Mouse (Mus musculus) ovary, postnatal 14 days (tissue): ENCODE measurements around the gene Fam227b.

Source experiments
- DNase-seq: peaks from one replicate; pipeline ENCODE4 v3.0.0; 2022; ENCODE audit warnings: low spot score

Fam227b gene

DNA sequence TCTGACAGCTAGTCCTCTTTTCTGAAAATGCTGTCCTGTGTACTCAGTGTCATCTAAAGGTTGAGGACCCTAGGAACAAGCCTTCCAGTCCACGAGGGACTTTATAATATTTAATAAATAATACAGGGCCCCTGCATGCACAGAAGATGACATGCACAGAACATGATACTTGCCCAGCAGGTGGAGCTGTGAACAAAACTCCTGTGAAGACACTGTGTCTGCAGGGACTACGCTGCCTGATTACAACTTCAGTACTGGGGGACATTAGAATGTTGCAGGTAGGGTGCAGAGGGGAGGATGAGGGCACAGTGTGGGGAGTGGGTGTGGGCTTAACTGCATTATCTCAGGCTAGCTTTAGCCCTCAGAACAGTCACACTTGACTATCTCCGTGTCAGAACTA, 145.7 kb downstream of the Fam227b start:
- peak; percentile 12 for DNase-seq

DNA sequence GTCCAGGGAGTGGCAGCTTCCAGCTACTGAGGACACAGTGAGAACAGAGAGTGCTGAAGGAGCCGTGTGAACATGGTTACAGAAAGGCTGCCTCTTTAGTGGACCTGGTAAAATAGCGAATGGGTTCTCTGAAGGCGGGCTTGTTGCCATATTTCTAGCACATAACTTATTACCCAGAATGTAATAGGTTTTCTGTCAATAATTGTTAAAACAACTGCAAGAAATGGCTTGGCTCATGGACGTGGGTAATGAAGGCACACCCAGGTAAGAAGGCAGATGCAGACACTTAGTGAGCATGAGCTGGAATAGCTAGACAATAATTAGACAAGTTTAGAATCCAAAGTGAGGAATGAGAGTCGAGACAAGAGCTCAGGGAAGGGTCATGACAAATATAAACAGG, 149.5 kb downstream of the Fam227b start:
- DNase-seq, result no peak

DNA sequence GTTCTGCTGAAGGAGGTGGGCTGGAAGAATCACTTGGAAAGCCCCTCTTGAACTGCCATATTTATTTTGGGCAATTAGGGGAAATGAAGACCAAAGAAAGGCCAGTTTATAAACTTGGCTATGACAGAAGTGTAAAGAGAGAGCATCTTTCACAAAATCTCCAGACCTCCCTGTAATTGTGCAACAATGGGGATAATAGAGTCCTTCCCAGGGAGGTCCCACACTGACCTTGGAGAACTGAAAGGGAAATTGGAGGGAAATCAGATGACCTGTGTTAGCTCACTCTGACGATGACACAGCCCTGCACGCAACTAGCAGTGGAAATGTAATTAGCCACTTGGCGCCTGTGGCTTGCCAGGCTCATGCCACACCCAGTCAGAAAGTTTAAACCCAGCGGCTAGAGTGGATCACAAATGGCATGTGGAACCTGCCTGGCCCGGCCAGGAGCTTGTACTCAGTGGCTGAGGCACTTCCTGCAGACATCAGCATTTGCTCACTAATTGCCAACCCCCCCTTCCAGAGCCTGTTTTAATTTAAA, 175.9 kb downstream of the Fam227b start:
- no peak for DNase-seq

DNA sequence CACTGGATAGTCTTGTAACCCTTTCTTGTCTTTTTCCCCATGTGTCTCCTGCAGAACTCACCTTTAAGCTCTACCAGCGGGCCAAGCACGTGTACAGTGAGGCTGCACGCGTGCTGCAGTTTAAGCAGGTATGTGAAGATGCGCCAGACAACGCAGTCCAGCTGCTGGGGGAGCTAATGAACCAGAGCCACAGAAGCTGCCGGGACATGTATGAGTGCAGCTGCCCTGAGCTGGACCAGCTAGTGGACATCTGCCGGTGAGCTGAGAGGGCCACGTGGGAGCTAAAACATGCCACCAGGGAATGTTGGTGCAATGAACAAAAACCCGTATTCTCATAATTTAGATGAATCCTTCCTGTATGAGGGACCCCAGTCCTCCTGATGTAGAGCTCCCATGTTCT, 176.6 kb downstream of the Fam227b start:
- no peak for DNase-seq

DNA sequence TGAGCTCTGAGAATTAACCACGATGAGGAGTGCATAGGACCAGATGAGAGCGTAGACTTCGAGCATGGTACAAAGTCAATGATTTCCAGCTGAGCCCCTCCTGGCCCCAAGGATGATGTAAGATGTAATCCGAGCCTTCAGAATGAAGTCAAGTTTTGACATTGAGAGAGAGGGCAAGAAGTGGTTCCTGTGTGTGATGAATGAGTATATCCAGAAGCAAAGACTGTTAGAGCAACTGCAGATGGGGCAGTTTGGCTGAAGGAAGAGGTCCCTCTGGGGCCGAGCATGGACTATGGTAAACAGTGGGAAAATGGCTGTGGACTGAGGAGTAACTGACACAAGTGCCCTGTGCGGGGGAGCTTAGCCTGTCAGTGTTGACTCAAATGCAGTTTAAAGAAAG, 178.6 kb downstream of the Fam227b start:
- DNase-seq, result no peak

DNA sequence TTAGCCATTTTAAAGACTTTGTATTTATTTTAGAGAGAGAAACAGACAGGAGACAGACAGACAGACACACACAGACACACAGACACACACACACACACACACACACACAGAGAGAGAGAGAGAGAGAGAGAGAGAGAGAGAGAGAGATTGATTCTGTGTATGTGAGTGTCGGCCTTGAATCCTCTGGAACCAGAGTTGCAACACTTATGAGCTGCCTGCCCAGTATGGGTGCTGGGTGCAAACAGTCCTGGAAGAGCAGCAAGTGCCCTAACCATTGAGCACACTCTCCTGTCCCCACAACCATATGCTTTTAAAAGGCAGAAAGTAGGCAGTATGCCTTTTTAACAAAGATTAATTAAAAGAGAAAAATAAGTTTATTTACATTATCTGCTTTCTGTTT, 183.0 kb downstream of the Fam227b start:
- no peak for DNase-seq

DNA sequence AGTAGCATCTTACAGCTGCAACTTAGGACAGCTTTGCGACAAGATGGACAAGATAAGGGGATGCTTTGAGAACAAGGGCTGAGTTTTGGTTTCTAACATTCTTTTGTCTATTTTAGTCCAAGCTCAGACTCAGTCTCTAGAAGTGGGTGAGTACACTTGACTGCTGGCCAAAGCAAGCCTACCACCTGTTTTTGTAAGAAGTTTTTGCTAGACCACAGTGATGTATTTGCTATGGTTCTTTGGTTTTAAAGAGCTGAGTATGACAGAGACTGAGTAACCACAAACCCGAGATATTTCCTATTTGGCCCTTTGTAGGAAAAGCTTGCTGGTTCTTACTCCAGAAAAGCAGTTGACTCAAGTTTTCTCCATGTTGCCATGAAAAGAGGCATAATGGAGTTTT, 203.6 kb downstream of the Fam227b start:
- no peak for DNase-seq

DNA sequence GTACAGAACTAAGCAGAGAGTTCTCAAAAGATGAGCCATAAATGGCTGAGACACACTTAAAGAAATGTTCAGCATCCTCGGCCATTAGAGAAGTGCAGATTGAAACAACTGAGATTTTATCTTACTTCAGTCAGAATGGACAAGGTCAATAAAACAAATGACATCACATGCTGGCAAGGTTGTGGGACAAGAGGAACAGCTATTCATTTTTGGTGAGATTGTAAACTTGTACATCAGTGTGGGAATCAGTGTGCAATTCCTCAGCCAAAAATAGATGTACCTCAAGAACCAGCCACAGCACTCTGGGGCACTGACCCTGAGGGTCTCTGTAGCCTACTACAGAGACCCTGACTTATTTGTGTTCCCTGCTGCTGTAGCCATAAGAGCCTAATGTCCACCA, 208.5 kb downstream of the Fam227b start:
- DNase-seq, result no peak

DNA sequence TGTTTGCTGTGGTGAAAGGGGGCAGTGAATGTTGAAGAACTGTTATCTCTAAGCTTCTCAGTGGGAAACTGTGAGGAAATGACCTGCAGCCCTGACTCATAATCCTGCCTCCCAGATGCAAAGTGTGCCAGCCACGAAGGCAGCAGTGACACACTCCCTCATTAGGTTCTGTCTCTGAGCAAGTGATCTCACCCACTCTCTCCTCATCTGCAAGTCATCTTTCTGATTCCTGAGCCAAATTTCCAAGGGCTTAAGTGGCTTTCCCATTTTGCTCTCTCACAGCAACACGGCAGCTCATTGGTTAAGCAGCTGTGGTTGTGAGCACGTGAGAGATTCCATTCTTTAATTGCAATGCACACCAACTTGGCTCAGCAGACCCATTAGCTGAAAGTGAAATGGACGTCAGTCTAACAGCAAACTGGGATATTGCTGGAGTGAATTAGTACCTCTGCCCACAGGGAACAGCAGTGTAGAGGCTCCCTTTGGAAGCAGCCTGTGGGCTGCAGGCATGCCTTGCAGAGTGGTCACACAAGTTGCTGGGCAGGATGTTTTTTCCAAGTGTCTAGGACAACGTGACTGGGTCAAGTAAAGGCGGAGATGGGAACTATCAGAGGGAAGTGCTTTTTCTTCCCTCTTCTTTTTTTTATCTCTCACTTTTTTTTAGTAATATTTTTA, 210.6 kb downstream of the Fam227b start:
- DNase-seq, result no peak

DNA sequence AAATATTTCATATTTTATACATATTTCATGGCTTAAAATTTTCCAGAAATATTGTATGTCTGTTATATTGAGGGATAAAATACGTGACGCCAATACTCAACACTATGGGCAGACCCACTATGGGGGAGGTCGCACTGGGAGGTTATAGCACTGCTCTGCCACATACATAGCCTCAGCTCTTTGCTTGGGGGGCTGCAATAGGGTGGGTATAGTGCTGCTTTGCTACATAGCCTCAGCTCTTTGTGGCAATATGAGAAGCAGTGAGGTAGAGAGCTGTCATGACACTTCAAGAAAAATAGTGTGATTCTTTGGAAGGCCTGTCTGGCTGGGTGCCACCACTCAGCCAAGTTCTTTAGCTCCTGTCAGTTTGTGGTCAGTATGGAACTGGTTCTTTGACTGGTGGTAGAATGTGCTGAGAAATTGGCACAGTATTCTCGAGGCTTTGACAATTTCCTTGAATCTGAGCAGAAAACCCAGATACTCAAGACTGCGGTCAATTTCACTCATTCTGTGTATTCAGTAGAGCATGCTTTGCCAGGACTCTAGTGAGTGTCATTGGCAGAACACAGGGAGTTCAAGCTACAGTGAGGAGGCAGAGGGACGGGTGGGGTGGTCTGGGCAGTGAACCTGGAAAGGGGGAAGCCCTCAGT, 212.7 kb downstream of the Fam227b start:
- no peak for DNase-seq

DNA sequence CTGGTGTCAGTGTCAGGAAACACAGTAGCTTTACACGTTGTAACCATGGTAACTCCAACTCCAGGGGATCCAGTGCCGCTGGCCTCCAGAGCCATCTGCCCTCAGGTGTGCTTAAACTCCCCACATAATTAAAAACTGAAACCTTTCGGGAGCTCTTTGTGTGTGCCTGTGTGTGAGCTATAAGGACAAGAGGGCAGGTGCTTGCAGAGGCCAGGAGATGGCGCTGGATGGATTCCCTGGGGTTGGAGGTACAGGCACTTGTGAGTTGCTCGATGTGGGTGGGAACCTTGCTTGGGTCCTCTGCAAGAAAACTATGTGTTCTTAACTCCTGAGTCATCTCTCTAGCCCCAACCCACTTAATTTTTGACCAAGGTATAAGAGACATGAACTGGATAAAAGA, 215.4 kb downstream of the Fam227b start:
- no peak for DNase-seq

DNA sequence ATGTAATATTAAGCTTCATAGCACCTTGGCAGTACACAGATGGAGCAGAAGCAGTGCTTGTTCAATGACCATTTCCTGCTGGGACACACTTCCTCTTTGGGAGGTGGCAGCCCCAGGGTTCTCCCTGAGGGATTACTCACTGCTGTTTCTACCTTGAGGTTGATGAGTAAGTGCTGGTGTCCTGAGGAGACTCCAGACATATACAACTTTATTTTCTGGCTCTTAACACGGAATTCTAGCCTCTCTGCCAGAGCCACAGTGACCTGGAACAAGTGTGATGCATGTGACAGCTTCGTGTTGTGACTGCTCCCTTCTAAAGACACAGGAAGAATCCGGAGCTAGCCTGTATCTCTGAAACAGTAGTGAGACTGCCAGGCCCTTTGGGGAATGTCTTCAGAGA, 217.8 kb downstream of the Fam227b start:
- no peak for DNase-seq
